Mouse (Mus musculus) midbrain, embryonic 13.5 days (tissue): Measurements from ENCODE around the gene Gpc6. TPM values are rescaled to one million over a fixed set of nuclear protein-coding genes. Genes with fewer than 3 reads are reported as not detected.

Source experiments
- ATAC-seq: fragments of 200-750 bp; cut with Nextera tagmentation; 2 replicates; pipeline ENCODE4 v1.8.0; 2017; ENCODE audit warnings: mild to moderate bottlenecking, moderate TSS enrichment, moderate library complexity
- H3K27ac ChIP-seq: fragments of 300-500 bp; sonication (generic); 2 replicates; pipeline ENCODE4 v1.5.1; 2015; ENCODE audit warnings: inconsistent platforms, mild to moderate bottlenecking, moderate library complexity
- H3K27me3 ChIP-seq: fragments of 300-500 bp; sonication (generic); 2 replicates; pipeline ENCODE4 v1.6.1; 2015; ENCODE audit warnings: mild to moderate bottlenecking, inconsistent platforms
- H3K36me3 ChIP-seq: fragments of 300-500 bp; sonication (generic); 2 replicates; pipeline ENCODE4 v1.6.1; 2015; ENCODE audit warnings: mild to moderate bottlenecking, inconsistent platforms
- H3K4me1 ChIP-seq: fragments of 300-500 bp; sonication (generic); replicated peaks from 2 replicates; pipeline ENCODE4 v1.6.1; 2015; ENCODE audit warnings: inconsistent platforms
- H3K4me2 ChIP-seq: fragments of 300-500 bp; sonication (generic); replicated peaks from 2 replicates; pipeline ENCODE4 v1.6.1; 2015; ENCODE audit warnings: moderate library complexity, mild to moderate bottlenecking, inconsistent platforms
- H3K4me3 ChIP-seq: fragments of 300-500 bp; sonication (generic); replicated peaks from 2 replicates; pipeline ENCODE4 v1.5.1; 2015; ENCODE audit warnings: mild to moderate bottlenecking, inconsistent platforms
- H3K9ac ChIP-seq: fragments of 300-500 bp; sonication (generic); replicated peaks from 2 replicates; pipeline ENCODE4 v1.6.1; 2015; ENCODE audit warnings: mild to moderate bottlenecking, inconsistent platforms
- H3K9me3 ChIP-seq: fragments of 300-500 bp; sonication (generic); 2 replicates; pipeline ENCODE4 v1.6.1; 2016; ENCODE audit warnings: mild to moderate bottlenecking, inconsistent platforms
- WGBS: fragments of 180-500 bp; shearing (Covaris S2); methylation state at CpG from one replicate; pipeline ENCODE4 v1.1.7; 2015; 5-methylcytosine and 5-hydroxymethylcytosine counted together
- polyA plus RNA-seq: library from polyadenylated mRNA; unstranded; fragments of >200 nt; fragmentation: Nextera tagmentation; extraction: Ambion mirVana; gene quantifications from 2 replicates; pipeline ENCODE4 v1.2.1, GENCODE M21; 2015

Gene Gpc6
- polyA plus RNA-seq, 1 experiment from 2014 or later, result 20.8 TPM

- H3K36me3 ChIP-seq, result no peaks in the 10 kb centered on the region
- H3K4me1 ChIP-seq, result no peaks in the 10 kb centered on the region
- no peak overlapping the region for H3K4me3 ChIP-seq
- H3K9ac ChIP-seq, result no peak overlapping the region
- no peaks in the 10 kb centered on the region for H3K27me3 ChIP-seq
- 96% methylated on average over 3 of the region's 3 CpGs for WGBS
- H3K9me3 ChIP-seq, result no peaks in the 10 kb centered on the region
- ATAC-seq, result no peak
- no peak overlapping the region for H3K4me2 ChIP-seq
- H3K27ac ChIP-seq, result no peak overlapping the region
Observed at GRCm38 (mm10) chr14:117956051-117956450, 1030.9 kb downstream of the Gpc6 start.

- Histone ChIP-seq H3K9ac (no peak overlapping the region), H3K4me2 (no peak overlapping the region), H3K4me1 (no peaks in the 10 kb centered on the region), H3K27ac (no peak overlapping the region), H3K9me3 (no peaks in the 10 kb centered on the region), H3K27me3 (no peaks in the 10 kb centered on the region), H3K4me3 (no peak overlapping the region), H3K36me3 (no peaks in the 10 kb centered on the region)
- 91% methylated on average over 11 of the region's 11 CpGs for whole genome bisulfite sequencing
- ATAC-seq, result no peak
Observed at GRCm38 (mm10) chr14:117958389-117958788, 1033.3 kb downstream of the Gpc6 start.

- WGBS, result 52% methylated on average over 6 of the region's 6 CpGs
- H3K27ac ChIP-seq, result no peak overlapping the region
Observed at GRCm38 (mm10) chr14:117961267-117961666, 1036.2 kb downstream of the Gpc6 start.

GRCm38 (mm10) chr14:117961844-117962243 lies 1036.7 kb downstream of the Gpc6 start:
- Histone ChIP-seq H3K4me2 (no peak overlapping the region), H3K9me3 (no peaks in the 10 kb centered on the region), H3K27me3 (no peaks in the 10 kb centered on the region), H3K9ac (no peak overlapping the region), H3K36me3 (no peaks in the 10 kb centered on the region), H3K4me1 (no peaks in the 10 kb centered on the region), H3K4me3 (no peak overlapping the region), H3K27ac (no peak overlapping the region)
- WGBS, result 94% methylated on average over 6 of the region's 6 CpGs
- no peak for ATAC-seq

More at GRCm38 (mm10) chr14:117961267-117961666, 1036.2 kb downstream of the Gpc6 start:
- Histone ChIP-seq H3K4me3 (no peak overlapping the region), H3K9ac (no peak overlapping the region), H3K27me3 (no peaks in the 10 kb centered on the region), H3K9me3 (no peaks in the 10 kb centered on the region), H3K4me1 (no peaks in the 10 kb centered on the region), H3K4me2 (no peak overlapping the region), H3K36me3 (no peaks in the 10 kb centered on the region)
- peak; percentile 61; the same call in 1 of the 2 replicates for ATAC-seq

GRCm38 (mm10) chr14:117962453-117962852 lies 1037.3 kb downstream of the Gpc6 start:
- Histone ChIP-seq H3K9me3 (no peaks in the 10 kb centered on the region), H3K36me3 (no peaks in the 10 kb centered on the region), H3K4me1 (no peaks in the 10 kb centered on the region), H3K4me2 (no peak overlapping the region), H3K27me3 (no peaks in the 10 kb centered on the region), H3K9ac (no peak overlapping the region), H3K4me3 (no peak overlapping the region), H3K27ac (no peak overlapping the region)
- ATAC-seq, result 0 out of 2 replicates have a peak, but pooled peaks have one; percentile 30
- 51% methylated on average over 4 of the region's 4 CpGs for WGBS

- 93% methylated on average over 5 of the region's 5 CpGs for WGBS
- no peak for ATAC-seq
- no peak overlapping the region for H3K9ac ChIP-seq
Observed at GRCm38 (mm10) chr14:117972576-117972975, 1047.5 kb downstream of the Gpc6 start.

GRCm38 (mm10) chr14:117981532-117981931 lies 1056.4 kb downstream of the Gpc6 start:
- Histone ChIP-seq H3K27me3 (no peaks in the 10 kb centered on the region), H3K27ac (no peak overlapping the region), H3K9ac (no peak overlapping the region), H3K4me1 (no peaks in the 10 kb centered on the region), H3K4me2 (no peak overlapping the region), H3K4me3 (no peak overlapping the region), H3K36me3 (no peaks in the 10 kb centered on the region), H3K9me3 (0 out of 2 replicates have a peak, but pooled peaks cover 7% of the 10 kb centered on the region)
- WGBS, result 97% methylated on average over 10 of the region's 10 CpGs
- ATAC-seq, result no peak

More at GRCm38 (mm10) chr14:117972576-117972975, 1047.5 kb downstream of the Gpc6 start:
- Histone ChIP-seq H3K27me3 (no peaks in the 10 kb centered on the region), H3K9me3 (no peaks in the 10 kb centered on the region), H3K27ac (no peak overlapping the region), H3K4me3 (no peak overlapping the region), H3K4me2 (no peak overlapping the region), H3K36me3 (no peaks in the 10 kb centered on the region), H3K4me1 (no peaks in the 10 kb centered on the region)

GRCm38 (mm10) chr14:117988444-117988843 lies 1063.3 kb downstream of the Gpc6 start:
- H3K4me1 ChIP-seq, result no peaks in the 10 kb centered on the region
- no peak for ATAC-seq
- no peaks in the 10 kb centered on the region for H3K9me3 ChIP-seq
- no peak overlapping the region for H3K9ac ChIP-seq
- no peak overlapping the region for H3K4me3 ChIP-seq
- H3K27ac ChIP-seq, result no peak overlapping the region
- no peak overlapping the region for H3K4me2 ChIP-seq
- WGBS, result 92% methylated on average over 10 of the region's 10 CpGs
- H3K27me3 ChIP-seq, result no peaks in the 10 kb centered on the region
- no peaks in the 10 kb centered on the region for H3K36me3 ChIP-seq

GRCm38 (mm10) chr14:117990203-117990602 lies 1065.1 kb downstream of the Gpc6 start:
- H3K27me3 ChIP-seq, result no peaks in the 10 kb centered on the region
- 87% methylated on average over 8 of the region's 8 CpGs for WGBS

GRCm38 (mm10) chr14:117992600-117993256 lies 1067.6 kb downstream of the Gpc6 start:
- 82% methylated on average over 8 of the region's 8 CpGs for WGBS
- no peak overlapping the region for H3K4me3 ChIP-seq

More at GRCm38 (mm10) chr14:117990203-117990602, 1065.1 kb downstream of the Gpc6 start:
- Histone ChIP-seq H3K36me3 (no peaks in the 10 kb centered on the region), H3K4me1 (no peaks in the 10 kb centered on the region), H3K9me3 (no peaks in the 10 kb centered on the region), H3K4me3 (no peak overlapping the region), H3K9ac (no peak overlapping the region), H3K27ac (no peak overlapping the region), H3K4me2 (no peak overlapping the region)
- ATAC-seq, result no peak

GRCm38 (mm10) chr14:117993845-117994244 lies 1068.7 kb downstream of the Gpc6 start:
- H3K4me2 ChIP-seq, result no peak overlapping the region
- no peak overlapping the region for H3K4me3 ChIP-seq
- no peak for ATAC-seq
- no peak overlapping the region for H3K27ac ChIP-seq
- no peak overlapping the region for H3K9ac ChIP-seq
- no peaks in the 10 kb centered on the region for H3K27me3 ChIP-seq
- no peaks in the 10 kb centered on the region for H3K4me1 ChIP-seq
- WGBS, result 93% methylated on average over 6 of the region's 6 CpGs
- H3K36me3 ChIP-seq, result no peaks in the 10 kb centered on the region
- no peaks in the 10 kb centered on the region for H3K9me3 ChIP-seq

More at GRCm38 (mm10) chr14:117992600-117993256, 1067.6 kb downstream of the Gpc6 start:
- H3K9ac ChIP-seq, result no peak overlapping the region
- H3K27ac ChIP-seq, result no peak overlapping the region
- H3K9me3 ChIP-seq, result no peaks in the 10 kb centered on the region
- H3K4me1 ChIP-seq, result no peaks in the 10 kb centered on the region
- H3K27me3 ChIP-seq, result no peaks in the 10 kb centered on the region
- no peak for ATAC-seq
- no peak overlapping the region for H3K4me2 ChIP-seq
- no peaks in the 10 kb centered on the region for H3K36me3 ChIP-seq

GRCm38 (mm10) chr14:118004434-118004833 lies 1079.3 kb downstream of the Gpc6 start:
- ATAC-seq, result no peak
- peaks cover 18% of the 10 kb centered on the region for H3K4me1 ChIP-seq
- H3K4me2 ChIP-seq, result no peak overlapping the region
- peaks cover 26% of the 10 kb centered on the region for H3K27me3 ChIP-seq
- no peak overlapping the region for H3K27ac ChIP-seq
- no peak overlapping the region for H3K4me3 ChIP-seq
- H3K9ac ChIP-seq, result no peak overlapping the region
- WGBS, result 94% methylated on average over 10 of the region's 10 CpGs
- H3K36me3 ChIP-seq, result no peaks in the 10 kb centered on the region
- H3K9me3 ChIP-seq, result no peaks in the 10 kb centered on the region
